Mouse (Mus musculus) intestine, postnatal 0 days (tissue): ENCODE results near the gene Rangap1. TPM values are rescaled to one million over a fixed set of nuclear protein-coding genes. Genes with fewer than 3 reads are reported as not detected.

Experiments
- ATAC-seq: fragments of 200-750 bp; cut with Nextera tagmentation; 2 replicates; pipeline ENCODE4 v1.8.0; 2017; ENCODE audit warnings: mild to moderate bottlenecking, moderate TSS enrichment, moderate library complexity
- H3K27ac ChIP-seq: fragments of 300-500 bp; sonication (generic); 2 replicates; pipeline ENCODE4 v1.5.1; 2014; ENCODE audit warnings: mild to moderate bottlenecking, low read depth, low read length, moderate library complexity
- H3K27me3 ChIP-seq: fragments of 300-500 bp; sonication (generic); replicated peaks from 2 replicates; pipeline ENCODE4 v1.6.1; 2014; ENCODE audit warnings: low read length, mixed read lengths; ENCODE audit not compliant: control insufficient read depth, insufficient read depth
- H3K36me3 ChIP-seq: fragments of 300-500 bp; sonication (generic); 2 replicates; pipeline ENCODE4 v1.6.1; 2014; ENCODE audit warnings: mild to moderate bottlenecking, moderate library complexity; ENCODE audit not compliant: control insufficient read depth, insufficient read depth
- H3K4me1 ChIP-seq: fragments of 300-500 bp; sonication (generic); replicated peaks from 2 replicates; pipeline ENCODE4 v1.6.1; 2014; ENCODE audit warnings: antibody characterized with exemption, low read length, mixed read lengths; ENCODE audit not compliant: control insufficient read depth, insufficient read depth
- H3K4me2 ChIP-seq: fragments of 300-500 bp; sonication (generic); replicated peaks from 2 replicates; pipeline ENCODE4 v1.6.1; 2014; ENCODE audit warnings: low read depth, mild to moderate bottlenecking, moderate library complexity
- H3K4me3 ChIP-seq: fragments of 300-500 bp; sonication (generic); 2 replicates; pipeline ENCODE4 v1.5.1; 2014; ENCODE audit warnings: low read depth, low read length
- H3K9ac ChIP-seq: fragments of 300-500 bp; sonication (generic); 2 replicates; pipeline ENCODE4 v1.6.1; 2014; ENCODE audit warnings: mild to moderate bottlenecking, low read depth, low read length
- H3K9me3 ChIP-seq: fragments of 300-500 bp; sonication (generic); 2 replicates; pipeline ENCODE4 v1.6.1; 2016; ENCODE audit warnings: mixed run types; ENCODE audit not compliant: control insufficient read depth
- CTCF ChIP-seq: sonication (generic); IDR thresholded peaks from 2 replicates; pipeline ENCODE4 v1.5.1; 2016; ENCODE audit warnings: low read depth, mild to moderate bottlenecking, control low read depth, antibody characterized with exemption, moderate library complexity
- WGBS: fragments of 180-500 bp; shearing (Covaris S2); extraction: QIAGEN DNeasy Blood & Tissue Kit; methylation state at CpG from one replicate; pipeline ENCODE4 v1.1.7; 2014; 5-methylcytosine and 5-hydroxymethylcytosine counted together
- polyA plus RNA-seq: library from polyadenylated mRNA; unstranded; fragments of >200 nt; fragmentation: Nextera tagmentation; extraction: Ambion mirVana; gene quantifications from 2 replicates; pipeline ENCODE4 v1.2.1, GENCODE M21; 2015

Gene Rangap1
- polyA plus RNA-seq, 1 experiment from 2014 or later, result 21.9 TPM

- Histone ChIP-seq H3K27ac (no peak overlapping the region), H3K27me3 (no peaks in the 10 kb centered on the region), H3K36me3 (peaks cover 56% of the 10 kb centered on the region), H3K9me3 (no peaks in the 10 kb centered on the region), H3K4me2 (no peak overlapping the region), H3K9ac (no peak overlapping the region), H3K4me1 (no peaks in the 10 kb centered on the region), H3K4me3 (no peak overlapping the region)
- WGBS, result 69% methylated on average over 3 of the region's 3 CpGs
- TF ChIP-seq CTCF, result no peak
- no peak for ATAC-seq
Measured at GRCm38 (mm10) chr15:81676637-81677036, 68.7 kb downstream of the Rangap1 start.

GRCm38 (mm10) chr15:81670231-81670640, 75.1 kb downstream of the Rangap1 start:
- H3K27me3 ChIP-seq, result no peaks in the 10 kb centered on the region
- 73% methylated on average over 4 of the region's 4 CpGs for WGBS
- peak; percentile 80 for TF ChIP-seq CTCF
- no peaks in the 10 kb centered on the region for H3K4me1 ChIP-seq
- ATAC-seq, result no peak; the same call in 1 of the 2 replicates
- no peak overlapping the region for H3K27ac ChIP-seq
- peaks cover 50% of the 10 kb centered on the region for H3K36me3 ChIP-seq
- H3K9me3 ChIP-seq, result no peaks in the 10 kb centered on the region
- no peak overlapping the region for H3K9ac ChIP-seq
- no peak overlapping the region for H3K4me3 ChIP-seq
- no peak overlapping the region for H3K4me2 ChIP-seq

GRCm38 (mm10) chr15:81666957-81667356, 78.4 kb downstream of the Rangap1 start:
- no peak overlapping the region for H3K27ac ChIP-seq
- no peak overlapping the region for H3K4me3 ChIP-seq
- no peaks in the 10 kb centered on the region for H3K4me1 ChIP-seq
- H3K4me2 ChIP-seq, result no peak overlapping the region
- no peak for ATAC-seq
- no peak overlapping the region for H3K9ac ChIP-seq
- H3K27me3 ChIP-seq, result no peaks in the 10 kb centered on the region
- peak; percentile 32; the same call in 1 of the 2 replicates for TF ChIP-seq CTCF
- WGBS, result 88% methylated on average over 10 of the region's 10 CpGs
- H3K36me3 ChIP-seq, result peaks cover 29% of the 10 kb centered on the region
- no peaks in the 10 kb centered on the region for H3K9me3 ChIP-seq

- no peaks in the 10 kb centered on the region for H3K27me3 ChIP-seq
- peaks cover 19% of the 10 kb centered on the region; the same call in 1 of the 2 replicates for H3K36me3 ChIP-seq
- under 1% methylated on average over 55 of the region's 55 CpGs for WGBS
- peak; percentile 96 for ATAC-seq
- H3K4me1 ChIP-seq, result no peaks in the 10 kb centered on the region
- peak within 1 kb of the TSS; percentile 62; the same call in 1 of the 2 replicates for H3K27ac ChIP-seq
- H3K4me3 ChIP-seq, result peak within 1 kb of the TSS; percentile 85
- TF ChIP-seq CTCF, result peak; percentile 47
- peak within 1 kb of the TSS; percentile 64 for H3K9ac ChIP-seq
- no peaks in the 10 kb centered on the region for H3K9me3 ChIP-seq
- H3K4me2 ChIP-seq, result peak within 1 kb of the TSS; percentile 93
Measured at GRCm38 (mm10) chr15:81663697-81664561, 81.4 kb downstream of the Rangap1 start, which contains the start of gene L3mbtl2. L3mbtl2 (plus strand) TSS chr15:81663889.

GRCm38 (mm10) chr15:81663281-81663680, 82.0 kb downstream of the Rangap1 start:
- H3K4me1 ChIP-seq, result no peaks in the 10 kb centered on the region
- no peak for ATAC-seq
- H3K9me3 ChIP-seq, result no peaks in the 10 kb centered on the region
- peaks cover 13% of the 10 kb centered on the region; the same call in 1 of the 2 replicates for H3K36me3 ChIP-seq
- H3K4me3 ChIP-seq, result peak overlapping the region; percentile 85; the same call in 1 of the 2 replicates
- H3K27me3 ChIP-seq, result no peaks in the 10 kb centered on the region
- no peak for TF ChIP-seq CTCF
- 68% methylated on average over 10 of the region's 10 CpGs for WGBS
- H3K27ac ChIP-seq, result no peak overlapping the region
- peak overlapping the region; percentile 93 for H3K4me2 ChIP-seq
- H3K9ac ChIP-seq, result no peak overlapping the region

GRCm38 (mm10) chr15:81661701-81662100, 83.6 kb downstream of the Rangap1 start:
- 83% methylated on average over 2 of the region's 2 CpGs for WGBS
- H3K27ac ChIP-seq, result no peak overlapping the region

More at GRCm38 (mm10) chr15:81661701-81662100, 83.6 kb downstream of the Rangap1 start:
- Histone ChIP-seq H3K36me3 (no peaks in the 10 kb centered on the region), H3K27me3 (no peaks in the 10 kb centered on the region), H3K4me1 (no peaks in the 10 kb centered on the region), H3K4me3 (no peak overlapping the region), H3K9ac (no peak overlapping the region), H3K4me2 (no peak overlapping the region), H3K9me3 (no peaks in the 10 kb centered on the region)
- no peak for TF ChIP-seq CTCF
- ATAC-seq, result no peak

Other genes with a start within 250 kb of the Rangap1 start
- 8.9 and 10.0 TPM in 2 replicates for gene Ep300, start 160.2 kb downstream of the Rangap1 start, polyA plus RNA-seq
- gene L3mbtl2, start 81.6 kb downstream of the Rangap1 start, polyA plus RNA-seq, result 8.3 and 8.7 TPM in 2 replicates
- gene Chadl, start 48.2 kb downstream of the Rangap1 start, polyA plus RNA-seq, result 1.6 TPM in 2 replicates
- 5.6 and 7.3 TPM in 2 replicates for gene Zc3h7b, start 473 bp downstream of the Rangap1 start, polyA plus RNA-seq
- gene Tef, start 56.9 kb upstream of the Rangap1 start, polyA plus RNA-seq, result 13.4 and 16.0 TPM in 2 replicates
- gene Tob2, start 113.3 kb upstream of the Rangap1 start, polyA plus RNA-seq, result 19.8 and 22.1 TPM in 2 replicates
- 75.9 and 79.2 TPM in 2 replicates for gene Phf5a, start 126.4 kb upstream of the Rangap1 start, polyA plus RNA-seq
- gene Aco2, start 126.8 kb upstream of the Rangap1 start, polyA plus RNA-seq, result 192 and 209 TPM in 2 replicates
- gene Polr3h, start 180.7 kb upstream of the Rangap1 start, polyA plus RNA-seq, result 114 and 123 TPM in 2 replicates
- gene Csdc2, start 191.2 kb upstream of the Rangap1 start, polyA plus RNA-seq, result 4.4 and 4.9 TPM in 2 replicates
- gene Pmm1, start 215.4 kb upstream of the Rangap1 start, polyA plus RNA-seq, result 14.5 and 15.8 TPM in 2 replicates
- gene 1700029P11Rik, start 235.0 kb upstream of the Rangap1 start, polyA plus RNA-seq, result not detected in 2 replicates
- 22.6 and 23.2 TPM in 2 replicates for gene Xrcc6, start 242.3 kb upstream of the Rangap1 start, polyA plus RNA-seq